In the genomic region with DNA sequence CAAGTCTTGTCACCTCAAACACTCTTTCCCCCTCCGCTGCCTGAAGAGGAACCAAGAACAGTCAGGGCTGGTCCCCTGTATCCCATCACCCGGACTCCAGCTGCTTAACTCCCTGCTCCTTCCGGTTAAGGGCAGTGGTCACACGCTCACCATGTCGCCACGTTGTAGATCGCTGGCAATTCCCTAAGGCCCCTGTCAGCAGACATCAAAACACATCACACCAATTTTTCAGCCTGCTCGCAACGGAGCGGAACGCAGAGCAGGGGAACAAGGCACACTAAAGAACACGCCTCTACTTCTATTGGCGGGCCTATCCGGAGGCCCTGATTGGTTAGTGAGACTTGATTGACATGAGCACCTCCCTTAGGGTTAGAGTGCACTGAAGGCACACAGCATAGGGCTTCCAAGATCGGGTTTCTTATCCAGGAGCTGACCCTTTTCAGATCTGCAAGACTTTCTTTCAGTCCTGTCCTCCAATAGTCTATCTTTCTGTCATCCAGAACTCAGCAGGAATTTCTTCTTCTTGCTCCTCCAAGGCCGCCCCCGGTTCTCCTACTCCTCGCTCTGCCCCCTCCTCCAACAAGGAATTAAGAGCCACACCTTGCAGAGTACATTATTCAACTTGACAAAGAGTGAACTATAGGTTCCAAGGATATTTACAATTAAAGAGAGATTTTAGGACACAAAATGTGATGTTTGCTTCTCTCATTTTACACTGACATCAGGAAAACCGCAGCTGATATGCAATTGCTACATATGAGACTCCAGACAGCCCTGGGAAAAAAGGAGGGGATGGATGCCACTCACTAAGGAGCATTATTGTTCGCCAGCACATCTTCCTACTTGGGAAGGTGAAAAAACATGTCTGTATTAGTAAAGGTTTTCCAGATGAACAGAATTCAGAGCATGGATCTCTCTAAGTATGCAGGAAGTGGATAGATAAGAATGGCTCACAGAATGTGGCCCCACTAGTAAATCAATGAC, we compare ENCODE assay signal across 8 mouse cellular contexts. TPM values are rescaled to one million over a fixed set of nuclear protein-coding genes. Genes with fewer than 3 reads are reported as not detected.
A peak's percentile ranks its signal among the peaks of the same experiment; 100 is the strongest.
DNase-seq lines count a peak whose midpoint lies in the region; ATAC-seq and TF ChIP-seq lines count a peak whose summit lies in the region.
"Not testable (repeated sequence)": the region's sequence is repeated elsewhere in the genome, so short reads cannot be mapped to it uniquely, and the experiment has no call there.

TSS of gene Platr25 (minus strand) at position 278 of the 984 bp plus-strand sequence.

- peak; percentile 76 for DNase-seq in 416B (ENCODE audit: low read depth)
- peak in 1 of 2 experiments; percentile 21 for DNase-seq in adrenal gland, postnatal 4 days (ENCODE audit: low spot score in 2 of 2)
- DNase-seq in embryonic facial prominence, embryonic 14.5 days (ENCODE audit: low spot score) = peak; percentile 86
- peak; percentile 58 for DNase-seq in heart, adult 8-10 months (ENCODE audit: low spot score)
- peak; percentile 82 for DNase-seq in kidney, adult 2 months
- DNase-seq in limb, embryonic 10.5 days (ENCODE audit: low spot score) = peak; percentile 77
- DNase-seq in midbrain, embryonic 11.5 days (ENCODE audit: low spot score, missing footprints) = peak; percentile 94
- peak; percentile 25 for DNase-seq in skeletal muscle tissue, adult 2 months (ENCODE audit: low read depth, low spot score)

- H3K4me3 ChIP-seq in embryonic facial prominence, embryonic 14.5 days (ENCODE audit: low read depth, low read length) = peak within 1 kb of the TSS; percentile 48
- peak within 1 kb of the TSS; percentile 71 for H3K4me3 ChIP-seq in kidney, adult 2 months (ENCODE audit: insufficient read depth, low read depth, low read length)
- H3K4me3 ChIP-seq in limb, embryonic 10.5 days = peak within 1 kb of the TSS; percentile 53
- peak within 1 kb of the TSS; percentile 38 for H3K4me3 ChIP-seq in midbrain, embryonic 11.5 days (ENCODE audit: low read depth, low read length)

- H3K4me1 ChIP-seq in embryonic facial prominence, embryonic 14.5 days (ENCODE audit: control insufficient read depth, insufficient read depth, low read length); kidney, adult 2 months (ENCODE audit: control insufficient read depth, insufficient read depth, low read length); limb, embryonic 10.5 days; midbrain, embryonic 11.5 days (ENCODE audit: control insufficient read depth, insufficient read depth, low read length): not testable (repeated sequence)

- peak within 1 kb of the TSS; percentile 58; the same call in 1 of the 2 replicates for H3K9ac ChIP-seq in embryonic facial prominence, embryonic 14.5 days (ENCODE audit: low read depth, low read length)
- peak within 1 kb of the TSS; percentile 61 for H3K9ac ChIP-seq in midbrain, embryonic 11.5 days (ENCODE audit: low read length)

- H3K27me3 ChIP-seq in embryonic facial prominence, embryonic 14.5 days (replicated peaks; ENCODE audit: control insufficient read depth, insufficient read depth, low read length); kidney, adult 2 months (replicated peaks; ENCODE audit: control insufficient read depth, insufficient read depth, low read length); limb, embryonic 10.5 days (ENCODE audit: low read depth, poor library complexity, severe bottlenecking); midbrain, embryonic 11.5 days (ENCODE audit: control insufficient read depth, insufficient read depth, low read length): not testable (repeated sequence)

- WGBS in embryonic facial prominence, embryonic 14.5 days = 10% methylated on average over 20 of the region's 20 CpGs
- 12% methylated on average over 20 of the region's 20 CpGs for WGBS in kidney, adult 2 months
- WGBS in limb, embryonic 10.5 days = 11% methylated on average over 20 of the region's 20 CpGs
- WGBS in midbrain, embryonic 11.5 days = 10% methylated on average over 20 of the region's 20 CpGs

- H3K4me2 ChIP-seq in embryonic facial prominence, embryonic 14.5 days (ENCODE audit: low read depth, low read length) = peak within 1 kb of the TSS; percentile 51
- peak within 1 kb of the TSS; percentile 42 for H3K4me2 ChIP-seq in midbrain, embryonic 11.5 days

- not testable (repeated sequence) for TF ChIP-seq POLR2A in kidney, adult 2 months (IDR thresholded peaks at IDR 0.05; ENCODE audit: low read depth, low read length)

- not testable (repeated sequence) for TF ChIP-seq CTCF in kidney, adult 2 months (conservative IDR thresholded peaks at IDR 0.05; ENCODE audit: insufficient read depth, insufficient read length, low read depth, low read length)

- not testable (repeated sequence) for H3K36me3 ChIP-seq in embryonic facial prominence, embryonic 14.5 days (ENCODE audit: control insufficient read depth, insufficient read depth, low read length); kidney, adult 2 months (ENCODE audit: control insufficient read depth, insufficient read depth, low read length); limb, embryonic 10.5 days; midbrain, embryonic 11.5 days (ENCODE audit: control insufficient read depth, insufficient read depth, low read length)

- peak; percentile 94 for ATAC-seq in embryonic facial prominence, embryonic 14.5 days (ENCODE audit: low read depth)
- ATAC-seq in midbrain, embryonic 11.5 days (ENCODE audit: low FRiP score) = peak; percentile 97

- not testable (repeated sequence) for H3K27ac ChIP-seq in embryonic facial prominence, embryonic 14.5 days (replicated peaks; ENCODE audit: low read depth, low read length); kidney, adult 2 months (ENCODE audit: insufficient read depth, low read depth, low read length); midbrain, embryonic 11.5 days (ENCODE audit: low read depth, low read length)
- H3K27ac ChIP-seq in limb, embryonic 10.5 days = peak within 1 kb of the TSS; percentile 72

- H3K9me3 ChIP-seq in embryonic facial prominence, embryonic 14.5 days (ENCODE audit: control insufficient read depth, low read length); limb, embryonic 10.5 days (replicated peaks); midbrain, embryonic 11.5 days (ENCODE audit: control insufficient read depth, low read length): not testable (repeated sequence)

RNA-seq across cellular contexts. Expression of gene Platr25, which starts in this region (rescaled TPM):
- 10 to 100 TPM; 12.0 to 13.8 TPM for total RNA-seq in adrenal gland, postnatal 4 days (2021)
- 27.9 and 28.6 TPM in 2 replicates for polyA plus RNA-seq in embryonic facial prominence, embryonic 14.5 days (2014; fragmentation: Nextera tagmentation; extraction: Ambion mirVana)
- 1 to 10 TPM; 2.0 to 2.4 (median 2.2) TPM for total RNA-seq in heart, adult 8-10 months (2022)
- 0.53 and 0.94 TPM in 2 replicates for polyA plus RNA-seq in kidney, adult 2 months (2012; rRNA removed)
- 24.7 and 30.5 TPM in 2 replicates for polyA plus RNA-seq in limb, embryonic 10.5 days (2016; fragmentation: Nextera tagmentation; extraction: Ambion mirVana)
- 35.5 and 41.4 TPM in 2 replicates for polyA plus RNA-seq in midbrain, embryonic 11.5 days (2014; fragmentation: Nextera tagmentation; extraction: Ambion mirVana)

Comparison
In these comparisons a context has a peak if more than half of its experiments do, and no peak if none do; other contexts are left out.
1. RNA of gene Platr25 (polyA plus RNA-seq): 35.5 to 41.4 TPM in midbrain, embryonic 11.5 days, 24.7 to 30.5 TPM in limb, embryonic 10.5 days and 27.9 to 28.6 TPM in embryonic facial prominence, embryonic 14.5 days; 0.53 to 0.94 TPM in kidney, adult 2 months; every median in the first group is over 10 times any median in the second.
2. Peak in DNase-seq and H3K4me3 ChIP-seq in kidney, adult 2 months; RNA of the gene not detected or under 1 TPM.
3. Peak in every context shown above with its lines, with median percentiles within 50 percentile points of each other: H3K4me3 ChIP-seq.